Mouse (Mus musculus): ENCODE measurements around the gene Glo1. TPM values are rescaled to one million over a fixed set of nuclear protein-coding genes. Genes with fewer than 3 reads are reported as not detected.
A peak's percentile ranks its signal among the peaks of the same experiment; 100 is the strongest.

Glo1 gene
- total RNA-seq, 2 experiments from 2014 or later = 52.8 to 98.3 TPM

- no peak for ATAC-seq (replicated peaks; ENCODE audit: poor library complexity, severe bottlenecking)
Observed at GRCm38 (mm10) chr17:30581201-30581600, 45.5 kb downstream of the Glo1 start.

GRCm38 (mm10) chr17:30580781-30581180, 45.9 kb downstream of the Glo1 start:
- no peak for ATAC-seq (replicated peaks; ENCODE audit: poor library complexity, severe bottlenecking)

GRCm38 (mm10) chr17:30576946-30577345, 49.7 kb downstream of the Glo1 start:
- no peak for ATAC-seq (replicated peaks; ENCODE audit: poor library complexity, severe bottlenecking)

- ATAC-seq (replicated peaks; ENCODE audit: poor library complexity, severe bottlenecking) = peak; percentile 90
Observed at GRCm38 (mm10) chr17:30575941-30576773, 50.5 kb downstream of the Glo1 start, which contains the start of gene Btbd9. TSS of gene Btbd9 (minus strand) at chr17:30576488.

GRCm38 (mm10) chr17:30575121-30575904, 51.4 kb downstream of the Glo1 start:
- ATAC-seq (replicated peaks; ENCODE audit: poor library complexity, severe bottlenecking) = 0 out of 2 replicates have a peak, but pooled peaks have one; percentile 4

GRCm38 (mm10) chr17:30574783-30575075, 51.9 kb downstream of the Glo1 start:
- ATAC-seq (replicated peaks; ENCODE audit: poor library complexity, severe bottlenecking) = peak; percentile 29; the same call in 1 of the 2 replicates

- peak; percentile 13; the same call in 1 of the 2 replicates for ATAC-seq (replicated peaks; ENCODE audit: poor library complexity, severe bottlenecking)
Observed at GRCm38 (mm10) chr17:30573990-30574782, 52.5 kb downstream of the Glo1 start.

GRCm38 (mm10) chr17:30570971-30571370, 55.7 kb downstream of the Glo1 start:
- ATAC-seq (replicated peaks; ENCODE audit: poor library complexity, severe bottlenecking) = no peak

GRCm38 (mm10) chr17:30570173-30570572, 56.5 kb downstream of the Glo1 start:
- ATAC-seq (replicated peaks; ENCODE audit: poor library complexity, severe bottlenecking) = 0 out of 2 replicates have a peak, but pooled peaks have one; percentile 23

GRCm38 (mm10) chr17:30568473-30568872, 58.2 kb downstream of the Glo1 start:
- no peak for ATAC-seq (replicated peaks; ENCODE audit: poor library complexity, severe bottlenecking)

- no peak for ATAC-seq (replicated peaks; ENCODE audit: poor library complexity, severe bottlenecking)
Observed at GRCm38 (mm10) chr17:30564971-30565370, 61.7 kb downstream of the Glo1 start.

- no peak for ATAC-seq (replicated peaks; ENCODE audit: poor library complexity, severe bottlenecking)
Observed at GRCm38 (mm10) chr17:30564407-30564806, 62.3 kb downstream of the Glo1 start.

GRCm38 (mm10) chr17:30563484-30564075, 63.1 kb downstream of the Glo1 start:
- ATAC-seq (replicated peaks; ENCODE audit: poor library complexity, severe bottlenecking) = no peak

- ATAC-seq (replicated peaks; ENCODE audit: poor library complexity, severe bottlenecking) = no peak
Observed at GRCm38 (mm10) chr17:30562770-30563169, 63.9 kb downstream of the Glo1 start.

- peak; percentile 67 for ATAC-seq (replicated peaks; ENCODE audit: poor library complexity, severe bottlenecking)
Observed at GRCm38 (mm10) chr17:30559536-30559935, 67.1 kb downstream of the Glo1 start.

- ATAC-seq (replicated peaks; ENCODE audit: poor library complexity, severe bottlenecking) = no peak
Observed at GRCm38 (mm10) chr17:30558623-30559022, 68.0 kb downstream of the Glo1 start.

- ATAC-seq (replicated peaks; ENCODE audit: poor library complexity, severe bottlenecking) = no peak
Observed at GRCm38 (mm10) chr17:30556512-30556911, 70.2 kb downstream of the Glo1 start.

- no peak for ATAC-seq (replicated peaks; ENCODE audit: poor library complexity, severe bottlenecking)
Observed at GRCm38 (mm10) chr17:30553027-30553937, 73.4 kb downstream of the Glo1 start.

- no peak for ATAC-seq (replicated peaks; ENCODE audit: poor library complexity, severe bottlenecking)
Observed at GRCm38 (mm10) chr17:30550774-30551107, 75.9 kb downstream of the Glo1 start.

Measured in granulocyte monocyte progenitor cell, adult 5-6 weeks (primary cell).